Mouse (Mus musculus): ENCODE data around the gene Bach2.

The Bach2 gene

DNA sequence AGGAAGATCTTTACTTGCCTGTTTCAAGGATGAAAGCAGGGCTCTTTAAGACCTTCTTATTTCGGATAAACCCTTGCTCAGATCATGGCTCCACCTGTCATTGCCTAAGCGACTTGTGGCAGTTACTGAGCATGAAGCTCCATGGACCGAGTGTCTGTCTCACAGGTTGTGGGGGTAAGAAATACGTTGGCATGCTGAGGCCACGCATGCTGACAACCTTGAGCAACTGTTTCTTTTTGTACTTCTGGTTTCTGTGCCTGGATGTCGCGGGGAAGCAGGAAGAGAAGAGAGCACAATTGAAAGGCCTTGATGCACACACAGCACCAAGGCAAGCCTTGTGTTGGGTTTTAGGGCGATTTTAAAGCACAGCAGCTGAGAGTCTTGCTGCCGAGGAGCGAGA is 87.7 kb downstream of the Bach2 start:
- no peak for DNase-seq (ENCODE audit: extremely low read depth, low read depth, low spot score)

- DNase-seq (ENCODE audit: extremely low read depth, low read depth, low spot score) = no peak
Observed at GRCm38 (mm10) chr4:32326860-32327259, 88.3 kb downstream of the Bach2 start.

- DNase-seq (ENCODE audit: extremely low read depth, low read depth, low spot score) = no peak
Observed at GRCm38 (mm10) chr4:32327626-32328025, 89.0 kb downstream of the Bach2 start.

DNA sequence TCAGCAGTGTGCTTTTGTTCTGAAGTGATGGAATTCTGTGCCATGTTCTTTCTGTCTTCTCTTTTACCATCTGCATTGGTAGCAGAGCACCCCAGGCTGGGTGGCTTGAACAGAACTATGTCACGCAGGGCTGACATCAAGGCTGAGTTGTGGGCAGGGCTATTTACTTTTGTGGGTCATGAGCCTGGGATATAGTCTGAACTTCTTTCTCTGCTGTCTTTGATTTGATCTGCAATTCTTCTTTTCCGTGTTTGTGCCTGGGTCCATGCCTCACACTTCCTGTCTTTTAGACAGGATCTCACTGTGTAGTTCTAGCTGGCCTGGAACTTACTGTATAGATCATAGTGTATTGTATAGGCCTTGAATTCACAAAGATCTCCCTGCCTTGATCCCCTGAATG is 90.0 kb downstream of the Bach2 start:
- no peak for DNase-seq (ENCODE audit: extremely low read depth, low read depth, low spot score)

DNA sequence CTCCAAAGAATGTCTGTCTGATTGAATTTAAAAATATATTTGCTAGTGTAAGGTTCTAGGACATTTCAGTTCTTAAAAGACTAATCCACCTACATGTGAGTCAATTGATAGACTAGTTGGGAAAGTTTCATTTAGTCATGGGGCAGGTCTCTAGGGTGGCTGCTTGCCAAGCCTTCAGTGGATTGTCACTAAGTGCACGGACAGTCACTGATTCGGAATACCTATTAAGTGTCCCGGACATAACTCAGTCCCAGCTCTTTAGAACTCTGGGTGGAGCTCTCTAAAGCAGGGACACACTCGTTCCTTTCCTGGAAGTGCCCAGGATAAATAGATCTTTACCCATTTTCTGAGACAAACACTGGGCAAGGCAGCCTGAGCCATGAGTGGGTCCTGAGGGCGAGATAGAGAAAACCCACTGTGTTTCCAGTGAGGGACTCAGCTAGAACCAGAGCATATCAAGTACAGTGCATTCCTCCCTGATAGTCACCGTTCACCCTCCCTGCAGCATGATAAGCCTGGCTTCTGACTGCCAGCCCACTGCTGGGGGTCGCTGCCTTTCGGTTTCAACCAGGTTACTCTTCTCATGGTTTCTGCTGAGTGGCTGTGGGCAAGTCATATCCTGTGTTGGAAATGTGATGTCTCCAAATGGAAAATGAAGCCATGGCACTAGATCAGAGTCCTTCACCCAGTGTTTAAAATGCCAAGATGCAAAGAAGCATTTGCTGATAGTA is 92.1 kb downstream of the Bach2 start:
- DNase-seq (ENCODE audit: extremely low read depth, low read depth, low spot score) = no peak

DNA sequence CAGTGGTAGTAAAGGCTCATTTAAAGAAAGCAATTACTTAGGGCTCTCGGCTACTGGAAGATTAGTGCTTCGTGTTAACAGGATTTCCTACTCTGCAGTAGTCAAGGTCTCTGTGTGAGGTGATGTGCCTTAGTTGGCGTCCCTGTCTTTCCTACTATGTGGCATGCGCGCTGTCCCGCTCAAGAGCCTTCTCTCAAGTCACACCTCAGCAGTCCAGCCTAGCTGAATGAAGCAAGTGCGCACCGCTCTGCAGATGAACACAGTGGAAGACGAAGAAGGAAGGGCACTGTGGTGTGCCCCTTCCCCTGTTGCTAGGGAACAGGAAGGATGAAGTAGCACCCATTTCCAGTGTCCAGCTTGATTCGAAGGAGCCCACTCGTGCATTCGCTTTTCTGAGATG is 93.4 kb downstream of the Bach2 start:
- no peak for DNase-seq (ENCODE audit: extremely low read depth, low read depth, low spot score)

DNA sequence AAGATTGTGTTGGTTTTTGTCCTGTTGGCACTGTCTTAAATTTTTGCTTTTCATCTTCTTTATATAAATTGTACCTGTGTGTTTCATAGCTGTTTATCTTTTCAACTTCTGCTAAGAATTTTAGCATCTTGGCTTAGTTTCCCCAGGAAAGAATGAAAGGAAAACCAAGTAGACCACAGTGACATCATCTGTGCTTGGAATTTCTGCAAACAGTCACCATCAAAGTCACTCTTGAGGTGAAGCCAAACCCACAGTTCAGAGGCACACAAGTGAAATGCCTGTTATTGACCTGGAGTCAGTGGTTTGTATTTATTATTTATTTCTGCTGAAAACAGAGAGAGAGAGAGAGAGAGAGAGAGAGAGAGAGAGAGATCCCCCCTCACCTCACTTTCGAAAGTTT is 95.5 kb downstream of the Bach2 start:
- no peak for DNase-seq (ENCODE audit: extremely low read depth, low read depth, low spot score)

- no peak for DNase-seq (ENCODE audit: extremely low read depth, low read depth, low spot score)
Observed at GRCm38 (mm10) chr4:32334765-32335164, 96.2 kb downstream of the Bach2 start.

DNA sequence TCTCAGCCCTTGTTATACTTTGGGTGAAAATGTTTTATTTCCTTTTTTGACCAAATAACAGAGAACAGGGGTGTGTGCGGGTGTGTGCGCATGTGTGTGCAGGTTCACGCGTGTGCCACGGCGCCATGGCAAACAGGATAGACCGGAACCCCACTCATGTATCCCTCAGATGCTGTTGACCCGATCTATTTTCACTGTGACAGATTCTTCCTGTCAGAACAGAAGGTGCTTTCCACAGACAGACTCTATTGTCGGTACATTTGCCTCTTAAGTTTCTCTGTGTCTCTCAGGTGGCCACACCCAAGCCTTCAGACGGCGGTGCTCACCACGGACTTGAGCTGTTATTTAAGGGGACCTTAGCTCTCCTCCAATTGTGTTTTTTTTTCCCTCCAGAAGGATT is 97.1 kb downstream of the Bach2 start:
- DNase-seq (ENCODE audit: extremely low read depth, low read depth, low spot score) = no peak

DNA sequence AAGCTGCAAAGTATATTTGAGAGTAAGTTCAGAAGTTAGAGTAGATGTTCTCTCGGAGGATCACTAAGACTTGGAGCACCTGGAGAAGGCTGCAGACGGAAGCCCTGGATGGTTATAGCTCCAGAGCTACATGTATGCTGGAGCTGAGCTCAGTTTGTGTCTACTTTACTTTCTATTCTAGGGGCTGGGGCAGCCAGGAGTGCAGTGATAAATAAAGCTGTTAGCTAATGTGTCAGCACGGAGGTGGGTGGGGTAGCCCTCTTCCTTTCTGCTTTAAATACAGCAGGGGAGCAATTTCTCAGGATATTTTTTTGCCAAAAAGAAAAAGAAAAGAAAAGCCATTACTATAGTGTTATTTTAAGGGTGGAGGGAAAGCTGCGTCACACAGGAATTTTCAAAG is 98.0 kb downstream of the Bach2 start:
- no peak for DNase-seq (ENCODE audit: extremely low read depth, low read depth, low spot score)

DNA sequence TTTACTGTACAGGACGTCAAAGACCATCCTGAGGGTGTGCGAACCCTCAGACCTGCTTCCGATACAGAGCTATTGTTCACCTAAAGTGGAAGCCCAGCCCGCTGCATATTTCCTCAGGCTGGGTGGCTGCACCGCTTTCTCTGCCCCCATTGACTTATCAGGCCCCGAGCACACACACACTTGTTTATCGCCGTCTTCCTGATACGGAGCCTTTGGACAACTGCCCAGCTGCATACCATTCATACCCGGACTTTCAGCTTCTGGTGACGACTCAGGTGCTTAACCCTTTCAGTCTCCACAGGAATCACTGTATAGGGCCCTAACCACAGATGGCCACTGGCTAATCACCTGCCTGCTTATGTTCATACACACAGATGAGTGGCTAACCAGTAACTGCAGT is 99.0 kb downstream of the Bach2 start:
- DNase-seq (ENCODE audit: extremely low read depth, low read depth, low spot score) = no peak

- no peak for DNase-seq (ENCODE audit: extremely low read depth, low read depth, low spot score)
Observed at GRCm38 (mm10) chr4:32338451-32338850, 99.8 kb downstream of the Bach2 start.

DNA sequence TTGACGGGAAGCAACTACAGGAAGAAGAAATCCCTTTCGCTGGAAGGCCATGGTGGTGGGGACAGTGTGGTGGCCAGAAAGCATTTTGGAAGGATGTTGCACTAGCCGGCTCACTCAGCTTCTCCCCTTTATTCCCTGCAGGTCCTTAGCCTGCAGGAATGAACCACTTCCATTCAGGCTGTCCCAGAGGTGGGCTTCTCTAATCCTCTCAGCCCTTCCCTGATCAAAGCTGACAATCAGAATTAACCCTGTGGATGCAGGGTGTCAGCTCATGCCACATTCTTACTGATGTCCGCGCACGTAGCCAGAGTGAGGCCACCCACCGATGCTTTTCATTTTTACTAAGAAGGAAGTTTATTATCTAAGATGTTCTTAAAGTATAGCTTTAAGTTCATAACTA is 102.2 kb downstream of the Bach2 start:
- DNase-seq (ENCODE audit: extremely low read depth, low read depth, low spot score) = no peak

- no peak for DNase-seq (ENCODE audit: extremely low read depth, low read depth, low spot score)
Observed at GRCm38 (mm10) chr4:32342269-32342668, 103.7 kb downstream of the Bach2 start.

DNA sequence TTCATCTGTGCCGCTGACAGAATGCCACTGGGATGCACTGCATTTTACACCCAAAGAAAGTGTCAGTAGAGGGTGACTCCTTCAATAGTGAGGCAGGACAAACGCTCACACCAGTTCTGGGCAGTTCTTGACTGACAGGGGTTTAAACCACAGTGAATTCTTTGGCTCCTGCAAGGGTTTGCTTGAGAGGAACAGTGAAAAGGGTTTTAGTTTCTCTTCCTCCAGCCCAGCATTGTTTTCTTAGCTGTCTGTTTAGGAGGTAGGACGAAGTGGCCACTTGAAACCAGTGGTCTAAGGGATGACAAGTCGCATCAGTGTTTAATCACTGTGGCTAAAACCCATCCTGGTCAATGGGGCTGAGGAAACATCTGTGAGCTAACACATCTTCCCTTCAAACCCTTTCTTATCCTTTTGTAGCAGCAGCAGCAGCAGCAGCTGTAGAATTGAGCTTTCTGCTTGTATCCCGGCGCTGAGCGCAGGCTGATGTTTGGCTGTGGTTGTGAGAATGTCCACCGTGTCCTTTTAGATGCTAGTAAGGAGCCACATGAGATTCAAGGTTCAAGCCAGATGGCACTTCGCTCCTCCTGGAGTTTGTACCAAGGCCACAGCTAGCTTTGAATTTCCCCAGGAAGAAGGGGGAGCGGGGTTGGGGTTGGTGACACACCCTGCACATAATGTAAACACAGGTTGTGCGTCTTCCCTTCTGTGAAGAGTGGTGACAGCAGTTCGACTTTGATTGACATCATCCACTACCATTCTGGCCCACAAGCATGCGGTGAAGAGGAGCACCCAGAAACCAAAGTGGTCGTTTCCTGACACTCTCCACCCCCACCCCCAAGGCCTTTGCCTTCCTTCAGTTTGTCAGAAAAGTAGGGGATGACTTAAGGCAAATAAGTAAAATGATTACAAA is 104.9 kb downstream of the Bach2 start:
- no peak for DNase-seq (ENCODE audit: extremely low read depth, low read depth, low spot score)

DNA sequence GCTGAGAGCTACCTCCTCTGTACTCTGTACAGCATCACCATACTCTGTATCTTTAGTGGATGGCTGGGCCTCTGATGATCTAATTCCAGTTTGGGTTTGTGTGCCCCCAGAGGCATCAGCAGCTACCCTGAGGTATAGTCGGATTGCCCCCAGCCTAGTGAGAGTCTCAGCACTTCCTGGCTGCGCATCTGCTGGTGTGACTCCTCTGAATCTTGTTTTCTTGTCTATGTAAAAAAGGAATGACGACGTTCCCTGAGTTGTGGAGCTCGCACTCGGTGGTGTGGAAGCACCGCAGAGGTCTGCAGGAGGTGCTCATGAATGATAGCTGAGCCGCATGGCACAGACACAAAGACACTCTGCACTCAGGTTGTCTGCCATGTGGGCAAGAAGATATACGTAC is 105.7 kb downstream of the Bach2 start:
- no peak for DNase-seq (ENCODE audit: extremely low read depth, low read depth, low spot score)

GRCm38 (mm10) chr4:32347202-32347601 is 108.6 kb downstream of the Bach2 start:
- DNase-seq (ENCODE audit: extremely low read depth, low read depth, low spot score) = no peak

GRCm38 (mm10) chr4:32347711-32348110 is 109.1 kb downstream of the Bach2 start:
- no peak for DNase-seq (ENCODE audit: extremely low read depth, low read depth, low spot score)

DNA sequence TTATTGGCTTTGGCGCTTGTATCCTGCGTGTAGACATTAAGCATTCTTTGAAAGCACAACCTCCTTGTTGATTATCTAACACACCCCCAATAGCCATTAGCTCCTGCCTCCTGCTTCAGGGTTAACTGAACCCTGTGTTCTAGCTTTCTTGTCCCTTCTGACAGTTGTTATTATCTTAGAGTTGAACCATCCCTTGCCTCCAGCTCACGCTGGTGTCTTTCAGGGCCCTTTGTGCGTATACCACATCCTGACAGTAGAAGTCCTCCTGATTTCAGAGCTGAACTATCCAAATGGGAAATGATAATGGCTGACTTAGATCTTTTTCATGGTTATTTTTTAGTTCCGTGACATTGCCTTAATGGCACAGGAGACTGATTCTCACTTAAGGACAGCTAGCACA is 110.8 kb downstream of the Bach2 start:
- no peak for DNase-seq (ENCODE audit: extremely low read depth, low read depth, low spot score)

- no peak for DNase-seq (ENCODE audit: extremely low read depth, low read depth, low spot score)
Observed at GRCm38 (mm10) chr4:32351236-32351635, 112.6 kb downstream of the Bach2 start.

GRCm38 (mm10) chr4:32351661-32352246 is 113.2 kb downstream of the Bach2 start:
- DNase-seq (ENCODE audit: extremely low read depth, low read depth, low spot score) = no peak

DNA sequence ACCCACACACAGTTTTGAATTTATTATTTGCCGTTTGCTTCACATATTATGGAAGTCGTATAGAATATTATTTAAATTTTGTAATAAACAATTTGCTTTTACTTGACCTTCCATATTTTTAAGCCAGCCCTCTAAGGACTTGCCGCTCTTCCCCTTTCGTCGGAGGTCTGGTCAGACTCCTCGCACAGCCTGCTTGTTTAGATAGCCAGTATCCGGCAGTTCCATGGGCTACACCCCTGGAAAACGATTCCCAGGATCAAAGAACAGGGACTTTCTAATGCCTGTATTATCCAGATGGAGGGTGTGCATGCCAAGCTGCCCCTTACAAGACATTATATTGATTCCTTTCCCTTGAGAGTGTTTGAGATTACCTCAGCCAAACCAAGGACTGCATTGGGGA is 113.8 kb downstream of the Bach2 start:
- no peak for DNase-seq (ENCODE audit: extremely low read depth, low read depth, low spot score)

Measured in fat pad, adult 2 months (tissue).